Mouse (Mus musculus): ENCODE results near the gene Unc13a.
"Not testable (repeated sequence)": the region's sequence is repeated elsewhere in the genome, so short reads cannot be mapped to it uniquely, and the experiment has no call there.

Unc13a gene

DNA sequence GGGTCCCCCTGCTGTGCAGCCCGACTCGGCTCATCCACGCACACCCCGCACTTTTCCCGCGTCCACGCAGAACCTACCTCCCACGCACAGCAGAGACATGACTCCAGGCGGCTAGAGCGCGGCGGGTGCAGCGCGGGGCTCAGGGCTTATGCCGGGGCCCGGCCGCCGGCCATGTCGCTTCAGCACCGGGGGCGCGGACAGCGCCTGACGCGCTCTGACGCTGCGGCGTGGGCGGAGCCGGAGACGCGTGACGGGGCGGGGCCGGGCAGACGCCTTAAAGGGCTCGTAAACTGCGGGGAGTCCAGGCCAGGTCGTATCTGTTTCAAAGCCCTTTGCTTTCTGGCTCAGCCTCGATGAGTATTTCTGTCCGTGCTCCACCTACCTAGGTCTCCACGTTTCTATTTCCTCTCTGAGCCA, at the start of gene Unc13a:
Gene Unc13a, minus strand, starts transcription at position 209 of the 417 bp plus-strand sequence.
- peak; percentile 73 for DNase-seq (ENCODE audit: low read depth)

DNA sequence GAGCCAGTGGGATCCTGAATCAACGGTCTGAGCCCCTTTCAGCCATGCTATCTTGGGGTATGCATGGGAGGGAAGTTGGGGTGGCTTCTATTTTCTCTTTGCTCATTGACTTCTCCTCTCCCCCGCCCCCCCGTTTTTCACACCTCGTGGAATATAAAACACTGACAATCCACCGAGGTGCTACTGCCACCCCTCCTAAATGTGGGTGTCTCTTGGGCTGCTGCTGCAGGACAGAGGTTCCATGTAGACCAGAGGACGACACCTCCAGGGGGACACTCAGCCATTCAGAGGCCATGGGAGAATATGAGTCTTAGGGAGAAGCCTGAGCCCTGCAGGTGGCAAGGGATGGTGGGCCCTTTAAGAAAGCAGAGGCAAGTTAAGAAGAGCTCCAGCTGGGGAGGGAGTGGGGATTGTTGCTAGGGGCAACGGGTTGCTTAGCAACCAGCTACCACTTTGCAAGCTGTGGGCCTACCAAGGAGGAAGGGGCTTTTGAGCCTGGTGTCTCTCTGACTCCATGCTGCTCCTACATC, 48.4 kb upstream of the Unc13a start:
- no peak for DNase-seq (ENCODE audit: low read depth)

DNA sequence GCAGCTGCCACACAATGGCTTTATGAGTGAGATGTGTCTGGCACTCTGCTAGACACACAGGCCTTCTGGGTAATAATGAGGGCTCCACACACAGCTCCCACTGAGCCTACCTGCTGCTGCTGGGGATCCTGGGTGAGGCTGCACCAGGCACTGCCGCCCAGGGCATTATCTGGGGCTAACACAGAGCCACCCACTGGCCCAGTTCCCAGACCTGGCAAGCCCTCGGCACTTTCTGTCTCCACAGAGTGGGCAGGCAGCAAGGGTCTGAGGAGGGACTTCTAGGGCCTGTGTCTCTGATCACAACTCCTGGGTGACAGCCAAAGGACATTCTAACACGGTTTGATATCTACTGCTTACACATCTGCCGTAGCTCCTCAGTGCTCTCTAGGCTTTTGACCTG, 47.7 kb upstream of the Unc13a start:
- no peak for DNase-seq (ENCODE audit: low read depth)

DNA sequence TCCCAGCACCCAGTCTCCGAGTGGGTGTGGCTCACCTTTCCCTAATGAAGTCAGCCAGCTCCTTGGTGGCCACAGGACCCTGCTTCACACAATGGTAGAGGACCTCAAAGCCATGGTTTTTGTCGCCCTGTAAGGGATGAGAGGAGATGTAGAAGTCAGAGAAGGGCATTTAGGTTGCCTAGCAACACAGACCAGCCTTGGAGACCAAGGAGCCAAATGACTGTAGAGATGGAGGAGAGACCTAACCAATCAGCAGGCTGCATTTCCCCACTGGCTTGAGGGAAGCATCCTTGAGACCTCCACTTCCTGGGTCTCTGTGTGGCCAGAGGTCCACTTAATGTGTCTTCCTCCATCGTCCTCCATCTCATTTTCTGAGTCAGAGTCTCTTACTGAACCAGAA, 46.7 kb upstream of the Unc13a start:
- DNase-seq (ENCODE audit: low read depth): no peak

DNA sequence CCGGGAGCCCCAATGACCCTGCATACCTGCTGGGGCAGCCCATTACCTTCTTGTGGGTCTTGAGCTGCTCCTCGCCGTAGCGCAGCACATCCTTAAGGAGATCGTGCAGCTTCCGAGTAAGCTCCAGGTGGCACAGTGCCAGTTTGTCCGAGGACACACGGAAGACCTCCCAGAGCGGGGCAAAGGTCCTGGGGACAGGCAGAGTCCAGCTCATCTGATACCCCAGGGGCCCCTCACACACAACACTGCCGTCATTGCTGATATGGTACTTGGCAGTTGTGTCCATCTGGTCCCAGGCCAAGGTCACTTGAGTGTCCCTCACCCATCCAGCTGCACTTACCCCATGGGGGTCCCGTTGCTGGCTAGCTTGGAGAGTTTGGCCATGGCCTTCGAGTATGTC, 45.5 kb upstream of the Unc13a start:
- DNase-seq (ENCODE audit: low read depth): no peak

DNA sequence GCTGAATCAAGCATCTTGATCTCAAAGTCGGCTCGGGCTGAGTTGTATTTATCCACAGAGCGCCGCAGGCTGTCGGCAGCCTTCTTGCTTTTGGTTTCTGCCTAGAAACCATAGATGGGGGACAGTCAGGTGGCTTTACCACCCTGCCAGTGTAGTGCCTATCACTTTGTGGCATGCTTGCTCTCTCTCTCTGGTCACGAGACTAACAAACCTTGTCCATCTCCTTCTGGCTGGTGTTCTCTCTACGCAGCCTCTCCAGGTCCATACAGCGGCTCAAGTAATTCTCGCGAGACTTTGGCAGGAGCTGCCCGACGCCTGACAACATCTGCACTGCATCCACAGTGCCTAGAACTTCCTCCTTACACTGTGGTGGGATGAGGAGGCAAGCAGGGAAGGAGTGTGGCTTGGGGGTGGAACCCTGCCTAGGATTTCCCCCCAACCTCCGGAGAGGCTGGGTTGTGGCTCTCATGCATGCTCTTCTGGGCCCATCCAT, 45.0 kb upstream of the Unc13a start:
- DNase-seq (ENCODE audit: low read depth): no peak

DNA sequence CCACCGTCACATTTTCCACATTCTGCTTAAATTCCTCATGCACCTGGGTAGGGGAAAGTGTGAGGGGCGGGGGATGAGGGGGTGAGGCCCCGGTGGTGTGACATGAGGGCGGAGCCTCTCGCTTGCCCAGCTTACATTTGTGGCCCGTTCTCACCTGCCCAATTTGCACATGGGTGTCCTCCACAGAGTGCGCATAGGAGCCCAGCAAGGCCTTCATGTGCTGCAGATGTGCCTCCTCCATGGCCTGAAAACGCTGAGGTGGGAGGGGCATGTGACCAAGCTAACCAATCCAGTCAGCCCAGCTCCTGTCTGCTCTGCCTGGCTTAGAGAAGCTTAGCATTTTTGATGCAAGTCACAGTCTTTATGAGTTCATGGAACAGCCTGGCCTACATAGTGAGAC, 44.0 kb upstream of the Unc13a start:
- no peak for DNase-seq (ENCODE audit: low read depth)

DNA sequence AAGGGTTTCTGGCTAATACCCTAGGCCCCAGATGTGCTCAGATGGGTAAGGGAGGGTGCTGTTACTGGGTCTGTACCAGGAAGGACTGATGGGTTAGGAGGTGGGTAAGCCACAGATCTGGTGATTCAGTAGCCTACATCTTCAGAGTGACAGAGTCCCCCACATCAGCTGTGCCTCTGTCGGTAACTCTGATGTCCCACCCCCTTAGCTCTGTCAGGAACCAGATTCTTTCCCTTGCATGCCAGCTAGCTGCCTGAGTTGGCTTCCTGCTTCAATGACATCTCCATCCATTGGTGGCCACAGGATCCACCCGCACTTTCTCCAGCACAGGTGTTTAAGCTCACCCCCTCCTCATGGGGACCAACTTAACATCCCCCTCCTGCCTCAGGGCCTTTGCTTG, 40.0 kb upstream of the Unc13a start:
- DNase-seq (ENCODE audit: low read depth): no peak

DNA sequence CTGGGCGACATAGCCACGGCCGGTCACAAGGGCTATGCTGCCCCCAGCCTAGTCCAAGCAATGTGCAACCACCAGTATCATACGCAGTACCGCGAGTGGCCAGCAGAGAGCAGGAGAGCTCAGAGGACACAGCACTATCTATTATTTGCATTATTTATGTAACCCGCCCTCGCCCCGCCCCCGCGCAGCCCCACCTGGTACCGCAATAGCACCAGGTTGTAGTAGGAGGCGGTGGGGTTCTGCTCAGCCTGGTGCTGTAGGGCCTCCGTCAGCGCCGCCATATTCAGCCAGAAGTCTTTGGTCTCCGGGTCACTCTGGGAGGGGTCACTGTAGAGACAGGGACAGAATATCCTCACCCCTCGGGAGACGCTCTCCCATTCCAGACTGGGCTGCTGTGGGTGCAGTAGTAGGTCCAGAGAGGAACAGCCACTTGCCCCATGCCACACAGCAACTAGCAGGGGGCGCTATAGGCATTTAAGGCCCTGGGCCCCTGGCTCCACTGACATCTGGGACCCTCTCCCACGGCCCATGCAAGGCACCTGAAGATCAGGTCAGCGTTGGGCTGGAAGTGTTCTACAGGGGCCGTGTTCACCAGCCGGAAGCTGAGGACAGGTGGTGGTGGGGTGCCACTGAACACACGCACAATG, 38.4 kb upstream of the Unc13a start:
- peak; percentile 69 for DNase-seq (ENCODE audit: low read depth)

DNA sequence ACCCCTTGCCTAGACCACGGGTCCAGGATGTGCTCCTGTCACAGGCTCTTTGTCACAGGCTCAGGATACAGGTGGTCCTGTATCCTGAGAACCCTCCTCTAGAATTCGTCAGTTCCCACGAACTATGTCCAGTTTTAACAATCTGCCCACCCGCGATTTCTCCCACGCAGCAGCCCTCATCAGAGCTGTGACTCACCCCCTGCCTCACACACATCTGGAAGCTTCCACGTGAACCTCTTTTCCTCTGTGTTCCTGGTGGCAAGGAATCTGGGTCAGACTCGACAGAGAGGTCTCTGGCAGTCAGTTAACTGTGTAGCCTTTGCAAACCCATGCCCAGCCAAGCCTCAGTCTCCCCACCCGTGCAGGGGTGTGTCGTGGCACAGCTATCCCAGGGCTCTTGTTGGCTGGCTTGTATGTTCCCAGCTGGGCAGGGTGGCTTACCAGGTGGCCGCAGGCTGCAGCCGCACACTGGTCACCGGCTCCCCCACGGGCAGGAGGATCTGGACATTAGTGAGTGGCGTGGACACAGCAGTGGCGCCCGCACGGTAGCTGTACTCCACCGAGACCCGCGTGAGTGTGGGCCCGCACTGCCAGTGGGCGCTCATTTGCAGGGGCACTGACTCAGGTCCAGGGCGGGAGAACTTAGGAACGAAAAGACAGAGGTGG, 37.7 kb upstream of the Unc13a start:
- DNase-seq (ENCODE audit: low read depth): no peak

DNA sequence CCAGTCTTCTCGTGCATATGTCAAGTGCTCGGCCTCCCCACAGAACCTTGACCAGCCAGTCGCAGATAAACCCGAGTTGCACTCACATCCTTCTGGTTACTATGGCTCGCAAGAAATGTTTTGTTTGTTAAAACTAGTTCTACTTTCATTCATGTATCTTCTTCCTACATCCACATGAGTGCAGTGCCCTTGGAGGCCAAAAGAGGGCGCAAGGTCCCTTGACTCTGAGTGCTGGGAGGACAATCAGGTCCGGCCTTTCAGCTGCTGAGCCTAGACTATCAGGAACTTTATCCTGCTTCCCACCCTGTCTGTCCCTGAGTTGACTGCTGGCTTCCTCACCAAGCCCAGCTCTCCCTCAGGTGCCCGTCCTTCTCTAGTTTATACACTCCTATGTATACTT, 36.3 kb upstream of the Unc13a start:
- peak; percentile 61 for DNase-seq (ENCODE audit: low read depth)

DNA sequence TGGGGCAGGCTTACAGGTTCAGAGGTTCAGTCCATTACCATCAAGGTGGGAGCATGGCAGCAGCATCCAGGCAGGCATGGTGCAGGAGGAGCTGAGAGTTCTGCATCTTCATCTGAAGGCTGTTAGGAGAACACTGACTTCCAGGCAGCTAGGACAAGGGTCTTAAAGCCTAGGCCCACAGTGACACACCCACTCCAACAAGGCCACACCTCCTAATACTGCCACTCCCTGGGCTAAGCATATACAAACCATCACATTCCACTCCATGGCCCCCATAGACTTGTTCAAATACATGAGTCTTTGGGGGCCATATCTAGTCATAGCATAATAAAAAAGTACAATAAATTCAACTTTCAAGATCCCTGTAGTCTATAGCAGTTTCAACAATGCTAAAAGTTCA, 31.8 kb upstream of the Unc13a start:
- DNase-seq (ENCODE audit: low read depth): not testable (repeated sequence)

DNA sequence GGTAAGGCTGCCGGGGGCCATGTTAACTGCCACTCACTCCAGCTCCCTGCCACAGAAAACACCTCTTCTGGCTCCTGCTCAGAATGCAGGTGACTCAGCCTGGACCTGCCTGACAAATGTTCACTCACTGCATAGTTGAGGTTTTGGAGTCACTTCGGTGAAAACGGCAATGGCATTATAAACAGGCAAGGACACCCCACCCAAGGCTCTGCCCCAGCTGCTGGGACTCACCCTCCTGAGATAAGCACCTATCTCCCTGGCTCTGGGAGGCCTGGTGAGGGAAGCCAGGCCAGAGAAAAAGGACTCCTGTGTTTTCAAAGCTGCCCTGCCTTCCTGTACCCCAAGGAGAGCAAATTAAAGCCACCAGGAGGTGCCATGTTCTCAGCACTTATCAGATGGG, 31.4 kb upstream of the Unc13a start:
- peak; percentile 19 for DNase-seq (ENCODE audit: low read depth)

DNA sequence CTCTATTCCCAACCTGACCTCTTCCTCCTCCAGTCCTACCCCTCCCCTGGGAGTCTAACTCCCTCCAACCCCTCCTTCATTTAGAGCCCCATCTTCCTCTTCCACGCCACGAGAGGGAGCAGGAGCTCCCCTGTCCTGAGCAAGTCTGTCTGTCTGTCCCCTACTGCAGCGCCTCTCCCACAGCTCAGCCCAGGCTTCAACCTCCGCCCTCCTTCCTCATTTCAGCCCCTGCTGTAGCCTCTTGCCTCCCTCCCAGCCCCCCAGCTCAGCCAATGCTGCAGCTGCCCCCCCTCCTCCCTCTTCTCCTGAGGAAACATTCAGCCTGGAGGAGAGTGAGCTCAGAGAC, 30.5 kb upstream of the Unc13a start:
- DNase-seq (ENCODE audit: low read depth): no peak

DNA sequence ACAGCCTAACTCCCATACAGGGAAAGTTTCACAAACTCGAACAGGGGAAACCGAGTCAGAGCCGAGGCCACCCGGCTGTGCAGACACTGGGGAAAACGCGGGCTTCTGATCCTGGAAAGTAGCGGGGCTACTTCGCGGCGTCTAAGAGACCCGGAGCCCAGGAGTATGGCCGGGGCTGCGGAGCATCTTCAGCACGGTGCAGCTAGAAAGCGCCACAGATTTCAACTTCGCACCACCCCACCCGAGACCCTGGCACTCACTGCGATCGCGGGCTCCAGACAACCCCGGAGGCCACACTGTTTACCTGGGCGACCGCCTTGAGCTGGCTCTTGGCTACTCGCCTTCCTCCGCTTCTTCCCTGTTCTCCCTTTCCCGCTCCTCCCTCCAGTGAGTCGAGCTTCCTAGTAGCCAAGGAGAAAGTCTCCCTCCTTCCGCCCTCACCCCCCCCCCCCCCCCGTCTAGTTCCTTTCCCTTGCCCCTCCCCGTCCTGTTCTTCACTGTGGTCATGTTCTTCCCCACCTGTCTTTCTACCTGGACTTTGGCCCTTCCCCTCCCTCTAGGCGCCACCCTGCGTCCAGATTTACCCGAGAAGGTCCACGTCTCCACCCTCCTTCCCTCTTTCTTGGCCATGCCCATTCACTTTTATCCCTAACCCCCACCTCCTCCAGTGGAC, 30.0 kb upstream of the Unc13a start, which contains the start of gene B3gnt3:
Gene B3gnt3, minus strand, starts transcription at position 376 of the 673 bp plus-strand sequence.
- no peak for DNase-seq (ENCODE audit: low read depth)

DNA sequence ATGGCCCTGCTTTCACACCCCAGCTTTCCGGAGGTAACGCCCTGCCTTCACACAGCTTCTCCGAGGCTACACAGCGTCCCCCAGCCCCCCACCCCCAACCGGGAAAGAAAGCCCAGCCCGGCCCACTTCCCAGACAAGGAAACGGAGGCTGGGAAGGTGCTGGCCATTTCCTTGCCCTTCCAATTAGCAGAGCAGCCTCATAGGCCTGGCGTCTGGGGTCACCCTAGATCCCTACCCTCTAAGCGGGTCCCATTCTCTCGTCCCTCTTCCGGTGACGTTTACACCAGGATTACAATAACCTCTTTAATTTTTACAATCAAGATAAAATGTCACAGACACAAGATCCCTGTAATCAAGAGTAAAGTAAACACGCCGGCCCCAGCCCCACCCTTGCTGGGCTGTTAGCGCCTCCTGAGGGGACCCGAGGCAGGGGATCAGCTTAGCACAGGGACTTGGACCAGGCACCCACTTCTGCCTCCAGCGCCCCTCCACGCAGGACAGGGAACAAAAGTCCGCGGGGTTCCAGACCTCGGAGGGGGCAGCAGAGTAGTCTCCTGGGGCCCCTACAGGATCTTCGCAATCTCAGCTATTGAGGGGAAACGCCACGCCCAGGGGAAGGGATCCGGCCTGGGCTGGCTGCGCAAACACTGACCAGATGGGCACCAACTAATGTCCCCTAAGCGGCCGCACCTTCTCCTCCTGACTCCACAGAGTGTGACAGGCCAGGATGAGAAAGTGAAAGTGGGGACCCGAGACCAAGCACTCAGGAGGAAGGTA, 29.1 kb upstream of the Unc13a start:
- DNase-seq (ENCODE audit: low read depth): no peak

DNA sequence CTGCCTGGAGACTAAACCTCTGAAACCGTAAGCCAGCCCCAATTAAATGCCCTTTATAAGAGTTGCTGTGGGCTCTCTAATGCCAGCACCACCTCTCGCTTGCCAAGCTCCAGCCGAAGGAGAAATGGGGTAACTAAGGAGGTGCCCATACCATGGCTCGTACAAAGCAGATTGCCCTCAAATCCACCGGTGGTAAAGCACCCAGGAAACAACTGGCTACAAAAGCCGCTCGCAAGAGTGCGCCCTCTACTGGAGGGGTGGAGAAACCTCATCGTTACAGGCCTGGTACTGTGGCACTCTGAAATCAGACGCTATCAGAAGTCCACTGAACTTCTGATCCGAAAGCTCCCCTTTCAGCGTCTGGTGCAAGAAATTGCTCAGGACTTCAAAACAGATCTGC, 23.9 kb upstream of the Unc13a start:
- not testable (repeated sequence) for DNase-seq (ENCODE audit: low read depth)

DNA sequence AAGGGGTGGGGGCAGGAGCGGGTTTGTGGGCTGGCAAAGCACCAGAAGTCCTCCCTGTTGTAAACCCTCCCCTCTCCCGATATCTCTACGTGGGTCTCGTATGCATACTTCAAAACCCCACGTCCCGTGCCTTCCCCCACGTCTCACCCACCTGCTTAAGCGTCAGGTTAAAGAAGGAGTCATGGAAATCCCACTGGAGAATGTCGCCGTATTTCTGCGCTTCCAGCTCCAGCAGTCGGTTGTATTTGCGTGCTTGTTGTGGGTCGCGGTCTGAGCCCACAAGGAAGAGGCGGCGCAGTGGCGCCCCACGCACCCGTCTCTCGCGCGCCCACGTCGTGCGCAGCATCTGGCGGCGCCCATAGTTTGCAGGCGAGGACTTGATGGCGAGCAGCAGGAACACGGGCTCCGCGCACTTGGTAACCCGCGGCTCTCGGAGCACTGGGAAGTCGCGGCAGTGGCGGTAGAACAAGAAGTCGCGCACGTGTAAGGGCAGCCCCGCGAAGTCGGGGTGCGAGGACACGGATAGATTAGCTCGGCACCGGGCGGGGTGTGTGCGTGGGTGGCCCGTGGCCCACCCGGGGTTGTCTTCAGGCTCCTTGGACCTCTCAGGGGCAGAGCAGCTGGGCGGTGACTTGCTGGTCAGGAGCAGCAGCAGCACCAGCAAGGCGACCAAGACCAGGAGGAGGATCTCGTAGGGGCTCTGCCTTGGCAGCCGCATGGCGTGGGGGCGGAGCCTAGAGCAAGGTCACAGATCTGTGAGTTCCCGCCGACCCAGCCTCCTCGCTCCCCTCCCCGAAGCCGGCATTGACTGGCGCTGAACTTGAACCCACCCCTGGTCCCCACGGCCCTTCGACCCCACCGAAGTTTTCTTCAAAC, 21.8 kb upstream of the Unc13a start:
- no peak for DNase-seq (ENCODE audit: low read depth)

DNA sequence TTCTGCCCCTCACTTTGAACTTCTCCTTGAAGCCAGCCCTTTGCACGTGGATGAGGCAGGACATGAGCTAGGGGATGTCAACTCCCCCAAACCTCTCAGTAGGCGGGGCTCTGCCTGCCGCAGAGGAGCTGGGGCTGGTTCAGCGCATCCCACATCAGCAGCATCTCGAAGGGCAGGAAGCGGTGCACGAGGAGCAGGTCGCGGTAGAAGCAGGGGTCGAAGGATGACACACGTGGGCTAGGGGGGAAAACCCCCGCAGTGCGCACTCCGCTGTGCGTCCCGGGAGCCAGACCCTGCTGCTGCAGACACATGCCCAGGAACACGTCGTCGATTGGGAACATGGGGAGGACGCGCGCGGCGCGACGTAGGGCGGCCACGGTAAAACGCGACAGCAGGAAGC, 21.0 kb upstream of the Unc13a start:
- DNase-seq (ENCODE audit: low read depth): no peak

DNA sequence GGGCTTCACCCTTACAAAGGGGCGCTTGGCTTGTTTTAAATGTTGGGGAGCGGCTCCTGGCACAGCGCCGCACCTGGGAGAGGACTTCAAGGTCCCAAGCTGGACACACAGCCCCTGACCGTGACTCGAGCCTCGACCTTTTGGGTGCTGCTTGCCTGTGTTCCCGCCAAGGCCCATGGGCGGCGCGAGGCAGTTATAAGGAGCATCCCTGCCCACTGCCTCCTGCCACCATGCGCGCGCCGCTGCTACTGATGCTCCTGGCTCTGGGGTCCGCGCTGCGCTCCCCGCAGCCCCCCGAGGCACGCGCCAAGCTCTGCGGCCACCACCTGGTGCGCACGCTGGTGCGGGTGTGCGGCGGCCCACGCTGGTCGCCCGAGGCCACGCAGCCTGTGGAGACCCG, 17.5 kb upstream of the Unc13a start, which contains the start of gene Insl3:
Gene Insl3, plus strand, starts transcription at position 187 of the 400 bp plus-strand sequence.
- DNase-seq (ENCODE audit: low read depth): no peak

DNA sequence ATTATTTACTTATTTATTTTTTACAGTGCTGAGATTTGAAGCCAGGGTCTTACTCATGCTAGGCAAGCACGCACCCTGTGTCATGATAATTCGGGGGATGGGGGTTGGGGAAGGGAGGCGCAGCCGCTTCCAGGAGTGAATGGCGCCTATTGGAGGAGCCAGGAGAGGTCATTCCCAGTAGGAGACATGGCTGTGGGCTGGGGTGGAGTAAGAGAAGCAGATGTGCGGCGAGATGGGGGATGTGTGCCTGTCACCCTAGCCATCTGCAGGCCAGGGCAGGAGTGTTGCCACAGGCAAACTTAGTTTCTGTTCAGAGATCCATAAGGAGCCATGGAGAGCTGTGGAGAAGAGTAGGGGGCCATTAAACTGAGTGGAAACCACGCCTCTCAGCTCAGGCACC, 16.1 kb upstream of the Unc13a start:
- DNase-seq (ENCODE audit: low read depth): no peak

Data from c-Kit-positive CD71-negative TER-119-negative erythroid progenitor cells, embryonic 14.5 days (primary cell).